Comparison of ENCODE assay signal across 9 mouse cellular contexts in genomic region chr2:104002711-104003413, GRCm38 (mm10). TPM values are rescaled to one million over a fixed set of nuclear protein-coding genes. Genes with fewer than 3 reads are reported as not detected.
DNase-seq lines count a peak whose midpoint lies in the region; ATAC-seq and TF ChIP-seq lines count a peak whose summit lies in the region.
"Had no signal": no experiment of that assay in that cellular context is flagged by ENCODE, and none has a peak within 500 bp of the region (broad histone marks: within the 10 kb centered on the region; RNA-seq: fewer than 3 reads in every experiment).

No protein-coding gene starts in this region.

- WGBS in midbrain, postnatal 0 days = 34% methylated on average over 16 of the region's 16 CpGs
- 27% methylated on average over 16 of the region's 16 CpGs for WGBS in stomach, postnatal 0 days

- peak; percentile 17 to 57 for DNase-seq in heart, postnatal 10 days
- DNase-seq in heart, adult 9 months (ENCODE audit: low spot score in 2 of 2) = no peak
- peak; percentile 17 for DNase-seq in NIH3T3 (ENCODE audit: low read depth)
- peak; percentile 50 to 74 for DNase-seq in cerebellum, postnatal 4 days (ENCODE audit: low spot score in 2 of 2)
- DNase-seq in left cerebral cortex, postnatal 14 days (ENCODE audit: low spot score in 2 of 2) = peak; percentile 81 to 89
- peak; percentile 82 for DNase-seq in midbrain, postnatal 0 days (ENCODE audit: low spot score)
- peak; percentile 61 for DNase-seq in stomach, postnatal 0 days (ENCODE audit: low spot score)

- no peak overlapping the region for H3K27ac ChIP-seq in midbrain, postnatal 0 days (ENCODE audit: low read depth, low read length)
- H3K27ac ChIP-seq in stomach, postnatal 0 days (replicated peaks) = no peak overlapping the region
- H3K27ac ChIP-seq: embryonic facial prominence, embryonic 12.5 days had no signal

- TF ChIP-seq CTCF in midbrain, postnatal 0 days (IDR thresholded peaks at IDR 0.05) = peak; percentile 86
- peak; percentile 77 for TF ChIP-seq CTCF in stomach, postnatal 0 days (IDR thresholded peaks at IDR 0.05; ENCODE audit: low read depth)

- no peaks in the 10 kb centered on the region for H3K36me3 ChIP-seq in midbrain, postnatal 0 days (ENCODE audit: insufficient read depth, low read length)
- no peaks in the 10 kb centered on the region for H3K36me3 ChIP-seq in stomach, postnatal 0 days (ENCODE audit: control insufficient read depth, insufficient read depth, low read length)
- H3K36me3 ChIP-seq: embryonic facial prominence, embryonic 12.5 days had no signal

- no peaks in the 10 kb centered on the region for H3K4me1 ChIP-seq in midbrain, postnatal 0 days (ENCODE audit: insufficient read depth, low read length)
- no peaks in the 10 kb centered on the region for H3K4me1 ChIP-seq in stomach, postnatal 0 days (replicated peaks; ENCODE audit: control insufficient read depth, insufficient read depth)
- H3K4me1 ChIP-seq: embryonic facial prominence, embryonic 12.5 days had no signal

- peak; percentile 91 for ATAC-seq in granulocyte monocyte progenitor cell, adult 5-6 weeks (replicated peaks; ENCODE audit: poor library complexity, severe bottlenecking)
- ATAC-seq in midbrain, postnatal 0 days (ENCODE audit: low FRiP score) = no peak; the same call in 1 of the 2 replicates
- ATAC-seq in stomach, postnatal 0 days (ENCODE audit: low FRiP score, low TSS enrichment) = no peak

- H3K27me3 ChIP-seq in midbrain, postnatal 0 days (ENCODE audit: insufficient read depth, low read length) = no peaks in the 10 kb centered on the region
- no peaks in the 10 kb centered on the region for H3K27me3 ChIP-seq in stomach, postnatal 0 days (ENCODE audit: control insufficient read depth, insufficient read depth, low read length)

- intact Hi-C loops in heart, postnatal 10 days (cut with DNase I) = no loop called here
- intact Hi-C loops in left cerebral cortex, postnatal 14 days (cut with DNase I) = no loop called here

- no peaks in the 10 kb centered on the region for H3K9me3 ChIP-seq in midbrain, postnatal 0 days (ENCODE audit: low read length)
- H3K9me3 ChIP-seq in stomach, postnatal 0 days (ENCODE audit: control insufficient read depth, low read length) = no peaks in the 10 kb centered on the region
- H3K9me3 ChIP-seq: embryonic facial prominence, embryonic 12.5 days had no signal

- H3K9ac ChIP-seq in midbrain, postnatal 0 days (replicated peaks; ENCODE audit: low read length, poor library complexity, severe bottlenecking) = no peak overlapping the region
- no peak overlapping the region for H3K9ac ChIP-seq in stomach, postnatal 0 days (ENCODE audit: low read length)
- H3K9ac ChIP-seq: embryonic facial prominence, embryonic 12.5 days had no signal

- no peak overlapping the region for H3K4me3 ChIP-seq in midbrain, postnatal 0 days (ENCODE audit: low read depth, low read length)
- no peak overlapping the region for H3K4me3 ChIP-seq in stomach, postnatal 0 days (ENCODE audit: low read depth, low read length)
- H3K4me3 ChIP-seq: embryonic facial prominence, embryonic 12.5 days had no signal

- H3K4me2 ChIP-seq in midbrain, postnatal 0 days (ENCODE audit: low read depth, low read length, poor library complexity, severe bottlenecking) = no peak overlapping the region
- no peak overlapping the region for H3K4me2 ChIP-seq in stomach, postnatal 0 days (replicated peaks; ENCODE audit: low read depth)
- H3K4me2 ChIP-seq: embryonic facial prominence, embryonic 12.5 days had no signal

- TF ChIP-seq EP300 in stomach, postnatal 0 days (optimal IDR thresholded peaks at IDR 0.05) = no peak

RNA-seq across cellular contexts. Expression of gene Fbxo3, which starts 24.7 kb away (rescaled TPM):
- total RNA-seq in heart, postnatal 10 days (2021) = 10 to 100 TPM; 47.6 to 53.3 TPM
- 45.1 and 45.5 TPM in 2 replicates for total RNA-seq in granulocyte monocyte progenitor cell, adult 5-6 weeks (2014; fragmentation: Nextera tagmentation)
- 57.4 and 64.1 TPM in 2 replicates for total RNA-seq in granulocyte monocyte progenitor cell, adult 5-6 weeks (2017)
- total RNA-seq in left cerebral cortex, postnatal 14 days (2021) = 10 to 100 TPM; 52.2 to 53.6 TPM
- 73.2 and 87.3 TPM in 2 replicates for total RNA-seq in midbrain, postnatal 0 days (2014; rRNA removed)
- polyA plus RNA-seq in midbrain, postnatal 0 days (2015; fragmentation: Nextera tagmentation; extraction: Ambion mirVana) = 69.3 and 71.7 TPM in 2 replicates
- polyA plus RNA-seq in stomach, postnatal 0 days (2015; fragmentation: Nextera tagmentation; extraction: Ambion mirVana) = 38.4 and 39.4 TPM in 2 replicates

RNA-seq across cellular contexts. Expression of gene 4931422A03Rik, which starts 25.3 kb away (rescaled TPM):
- total RNA-seq in heart, postnatal 10 days (2021) = not detected
- total RNA-seq in granulocyte monocyte progenitor cell, adult 5-6 weeks (2014; fragmentation: Nextera tagmentation) = not detected in 2 replicates
- total RNA-seq in granulocyte monocyte progenitor cell, adult 5-6 weeks (2017) = 0.98 TPM in 1 of 2 replicates, not detected in the other
- not detected for total RNA-seq in left cerebral cortex, postnatal 14 days (2021)
- total RNA-seq in midbrain, postnatal 0 days (2014; rRNA removed) = not detected in 2 replicates
- 2.2 and 2.8 TPM in 2 replicates for polyA plus RNA-seq in midbrain, postnatal 0 days (2015; fragmentation: Nextera tagmentation; extraction: Ambion mirVana)
- polyA plus RNA-seq in stomach, postnatal 0 days (2015; fragmentation: Nextera tagmentation; extraction: Ambion mirVana) = 0.80 and 1.0 TPM in 2 replicates

RNA-seq across cellular contexts. Expression of gene Lmo2, which starts 45.1 kb away (rescaled TPM):
- total RNA-seq in heart, postnatal 10 days (2021) = 10 to 100 TPM; 20.8 to 25.1 TPM
- 334 and 343 TPM in 2 replicates for total RNA-seq in granulocyte monocyte progenitor cell, adult 5-6 weeks (2014; fragmentation: Nextera tagmentation)
- 231 and 233 TPM in 2 replicates for total RNA-seq in granulocyte monocyte progenitor cell, adult 5-6 weeks (2017)
- 10 to 100 TPM; 19.0 to 21.9 TPM for total RNA-seq in left cerebral cortex, postnatal 14 days (2021)
- 16.1 and 22.2 TPM in 2 replicates for total RNA-seq in midbrain, postnatal 0 days (2014; rRNA removed)
- 22.9 and 23.4 TPM in 2 replicates for polyA plus RNA-seq in midbrain, postnatal 0 days (2015; fragmentation: Nextera tagmentation; extraction: Ambion mirVana)
- 10.6 and 11.1 TPM in 2 replicates for polyA plus RNA-seq in stomach, postnatal 0 days (2015; fragmentation: Nextera tagmentation; extraction: Ambion mirVana)

Comparison
In these comparisons a context has a peak if more than half of its experiments do, and no peak if none do; other contexts are left out.
1. DNase-seq: peak in heart, postnatal 10 days (2 of 2), NIH3T3 (single experiment), cerebellum, postnatal 4 days (2 of 2), left cerebral cortex, postnatal 14 days (2 of 2), midbrain, postnatal 0 days (single experiment) and stomach, postnatal 0 days (single experiment); none in heart, adult 9 months (0 of 2).
2. RNA of gene Lmo2, which starts 45.1 kb away (total RNA-seq): 231 to 343 TPM in granulocyte monocyte progenitor cell, adult 5-6 weeks; 20.8 to 25.1 TPM in heart, postnatal 10 days, 19.0 to 21.9 TPM in left cerebral cortex, postnatal 14 days and 16.1 to 22.2 TPM in midbrain, postnatal 0 days; every median in the first group is over 4 times any median in the second.